Mouse (Mus musculus): ENCODE results near the gene Ppp1r17.
A peak's percentile ranks its signal among the peaks of the same experiment; 100 is the strongest.

The Ppp1r17 gene

DNA sequence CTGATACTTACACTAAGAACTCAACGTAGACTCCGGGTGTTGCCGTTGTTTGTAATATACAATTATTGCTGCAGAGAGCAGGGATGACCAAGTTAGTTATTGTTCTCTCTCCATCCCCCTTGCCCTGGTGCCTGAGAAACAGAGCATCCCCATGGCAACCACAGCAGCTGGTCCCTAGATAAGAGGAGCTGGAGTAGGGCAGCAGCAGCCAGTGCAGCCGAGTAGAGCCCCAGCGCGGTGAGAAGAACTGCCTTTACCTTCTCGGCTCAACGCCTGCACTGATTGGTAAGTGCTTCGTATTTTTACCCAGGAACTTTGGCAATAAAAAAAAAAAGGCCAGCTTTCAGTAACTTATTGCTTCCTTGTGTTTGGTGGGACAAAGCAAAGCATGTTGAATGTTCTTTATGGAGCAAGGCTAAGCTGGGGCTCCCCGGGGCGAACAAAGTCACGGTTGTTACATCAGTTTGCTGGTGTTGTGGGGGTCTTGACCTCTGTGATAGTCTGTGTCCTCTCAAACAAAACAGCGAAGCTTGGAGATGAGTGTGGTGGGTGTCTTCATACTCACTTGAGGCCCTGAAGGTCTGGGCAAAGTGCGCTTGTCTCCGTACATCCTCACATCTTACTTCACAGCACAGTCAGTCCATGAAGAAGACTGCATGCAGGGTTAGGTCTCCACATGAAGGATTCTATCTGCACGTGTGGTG is at the start of gene Ppp1r17:
Gene Ppp1r17 (plus strand): TSS at position 207 of the 704 bp plus-strand sequence.
- DNase-seq (ENCODE audit: low read depth, low spot score): no peak

GRCm38 (mm10) chr6:55972998-55973397 is 44.3 kb upstream of the Ppp1r17 start:
- no peak for DNase-seq (ENCODE audit: low read depth, low spot score)

- DNase-seq (ENCODE audit: low read depth, low spot score): no peak
These were observed 37.5 kb upstream of the Ppp1r17 start for GRCm38 (mm10) chr6:55979766-55980165.

DNA sequence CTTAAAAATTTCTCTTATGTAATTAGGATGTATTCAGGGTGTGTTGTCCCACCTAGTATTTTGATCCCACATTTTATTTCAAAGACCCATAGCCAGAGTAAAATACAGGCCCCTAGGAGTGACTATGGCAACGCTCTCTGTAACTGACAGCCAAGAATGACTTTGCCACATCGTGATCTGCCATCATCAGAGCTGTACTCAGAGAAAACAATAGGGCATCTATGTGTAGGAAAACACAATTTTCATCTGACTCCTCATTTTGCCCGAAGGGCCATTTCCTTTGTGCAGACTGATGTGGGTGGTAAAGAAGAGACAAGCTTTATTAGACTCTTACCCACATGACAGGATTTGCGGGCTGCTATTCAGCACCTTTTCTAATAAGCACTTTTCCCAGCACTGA is 8.6 kb upstream of the Ppp1r17 start:
- DNase-seq (ENCODE audit: low read depth, low spot score): no peak

- no peak for DNase-seq (ENCODE audit: low read depth, low spot score)
These were observed 4.9 kb upstream of the Ppp1r17 start for GRCm38 (mm10) chr6:56012384-56012783.

GRCm38 (mm10) chr6:56019632-56020031 is 2.3 kb downstream of the Ppp1r17 start:
- no peak for DNase-seq (ENCODE audit: low read depth, low spot score)

DNA sequence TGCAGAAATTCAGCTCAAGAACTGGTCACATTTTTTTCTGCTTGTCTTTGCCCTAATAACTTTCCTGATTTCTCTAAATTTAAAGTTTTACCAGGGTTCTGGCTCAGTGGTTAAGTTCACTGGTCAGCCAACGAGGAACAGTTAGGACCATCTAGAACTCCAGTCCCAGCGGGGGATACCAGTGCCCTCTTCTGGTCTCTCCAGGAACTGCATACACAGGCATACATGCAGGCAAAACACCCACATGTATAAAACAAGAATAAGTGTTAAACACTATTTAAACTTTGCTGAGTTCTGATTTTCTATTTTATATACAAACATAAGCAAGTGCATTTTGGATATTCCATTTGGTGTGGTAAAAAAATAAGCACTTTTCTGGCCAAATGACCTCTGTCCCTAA is 8.2 kb downstream of the Ppp1r17 start:
- no peak for DNase-seq (ENCODE audit: low read depth, low spot score)

DNA sequence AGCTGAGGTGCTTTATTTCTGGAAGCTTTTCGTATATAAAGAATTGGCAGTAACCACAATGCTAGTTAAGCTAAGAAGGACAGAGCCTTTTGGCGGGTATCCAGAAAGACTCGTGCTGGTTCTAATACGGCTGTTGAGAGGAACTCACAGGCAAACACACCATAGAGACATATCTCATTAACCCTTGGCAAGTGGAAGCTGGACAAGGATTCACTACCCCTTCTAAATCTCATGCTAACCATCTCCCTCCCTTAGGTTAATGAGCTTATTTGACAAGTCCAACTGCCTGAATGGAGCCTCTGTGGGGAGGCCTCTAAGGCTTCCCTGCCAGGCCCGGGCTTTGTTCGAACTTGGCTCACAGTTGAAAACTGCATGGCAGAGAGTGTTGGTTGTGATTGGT is 10.0 kb downstream of the Ppp1r17 start:
- DNase-seq (ENCODE audit: low read depth, low spot score): no peak

DNA sequence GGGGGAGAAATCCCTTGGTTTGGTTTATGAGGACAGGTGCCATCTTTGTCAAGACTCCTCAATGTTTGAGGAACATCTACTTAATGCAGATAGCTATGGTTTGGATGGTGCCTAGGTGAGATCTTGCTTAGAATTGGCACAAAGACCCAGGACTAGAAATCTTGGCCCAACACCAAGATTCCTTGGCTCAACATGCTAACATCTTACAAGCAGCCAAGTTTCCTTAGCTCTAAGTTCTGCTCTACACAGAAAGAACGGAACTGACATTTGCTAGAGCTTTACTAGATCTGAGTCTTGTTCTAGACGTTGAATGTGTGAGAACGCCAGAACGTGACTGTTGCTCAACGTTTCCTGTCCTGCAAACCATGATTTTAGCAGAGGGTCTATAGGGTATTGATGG is 10.7 kb downstream of the Ppp1r17 start:
- DNase-seq (ENCODE audit: low read depth, low spot score): peak; percentile 4

GRCm38 (mm10) chr6:56029986-56030385 is 12.7 kb downstream of the Ppp1r17 start:
- DNase-seq (ENCODE audit: low read depth, low spot score): no peak

GRCm38 (mm10) chr6:56032231-56032630 is 14.9 kb downstream of the Ppp1r17 start:
- DNase-seq (ENCODE audit: low read depth, low spot score): peak; percentile 13

GRCm38 (mm10) chr6:56035054-56035453 is 17.8 kb downstream of the Ppp1r17 start:
- no peak for DNase-seq (ENCODE audit: low read depth, low spot score)

- no peak for DNase-seq (ENCODE audit: low read depth, low spot score)
These were observed 22.3 kb downstream of the Ppp1r17 start for GRCm38 (mm10) chr6:56039476-56040055.

GRCm38 (mm10) chr6:56044270-56044669 is 27.0 kb downstream of the Ppp1r17 start:
- no peak for DNase-seq (ENCODE audit: low read depth, low spot score)

GRCm38 (mm10) chr6:56044716-56045115 is 27.4 kb downstream of the Ppp1r17 start:
- DNase-seq (ENCODE audit: low read depth, low spot score): no peak

- DNase-seq (ENCODE audit: low read depth, low spot score): no peak
These were observed 31.3 kb downstream of the Ppp1r17 start for GRCm38 (mm10) chr6:56048580-56048979.

DNA sequence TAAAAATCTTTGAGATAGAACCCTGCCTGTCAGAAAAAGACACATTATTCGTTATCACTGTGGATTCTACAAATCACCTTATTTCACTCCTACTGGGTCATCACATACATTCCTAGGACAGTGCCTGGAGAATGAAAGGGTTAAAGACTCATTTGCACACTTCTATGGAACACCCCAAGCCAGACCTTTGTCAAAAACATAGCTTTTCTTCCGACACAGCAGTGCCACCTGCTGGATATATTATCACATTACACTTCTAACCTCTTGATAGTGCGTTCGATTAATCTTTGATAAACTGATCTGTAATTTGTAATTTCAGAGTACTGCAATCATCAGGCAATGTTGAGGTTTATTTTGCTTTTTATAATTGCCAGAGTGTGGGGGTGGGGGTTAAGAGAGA is 31.8 kb downstream of the Ppp1r17 start:
- DNase-seq (ENCODE audit: low read depth, low spot score): no peak

- no peak for DNase-seq (ENCODE audit: low read depth, low spot score)
These were observed 46.4 kb downstream of the Ppp1r17 start for GRCm38 (mm10) chr6:56063736-56064135.

GRCm38 (mm10) chr6:56066632-56067282 is 49.5 kb downstream of the Ppp1r17 start:
- peak; percentile 32 for DNase-seq (ENCODE audit: low read depth, low spot score)

DNA sequence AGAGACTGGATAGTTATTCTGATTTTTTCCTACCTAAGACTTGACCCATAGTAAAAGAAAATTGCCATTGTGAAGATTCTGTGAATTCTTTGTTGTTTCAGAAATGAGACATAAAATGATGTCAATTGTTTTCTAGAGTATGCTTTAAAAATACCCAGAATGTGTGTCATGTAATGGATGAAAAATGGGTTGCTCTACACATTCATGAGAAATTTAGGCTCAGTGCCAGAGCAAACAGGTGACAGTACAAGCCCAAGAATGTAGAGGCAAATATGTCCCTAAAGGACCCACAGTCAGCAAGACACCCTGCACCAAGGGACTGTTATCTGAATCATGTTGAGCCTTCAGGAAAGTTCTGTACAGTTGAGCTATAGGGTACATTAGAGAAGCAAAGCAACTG is 51.2 kb downstream of the Ppp1r17 start:
- DNase-seq (ENCODE audit: low read depth, low spot score): no peak

DNA sequence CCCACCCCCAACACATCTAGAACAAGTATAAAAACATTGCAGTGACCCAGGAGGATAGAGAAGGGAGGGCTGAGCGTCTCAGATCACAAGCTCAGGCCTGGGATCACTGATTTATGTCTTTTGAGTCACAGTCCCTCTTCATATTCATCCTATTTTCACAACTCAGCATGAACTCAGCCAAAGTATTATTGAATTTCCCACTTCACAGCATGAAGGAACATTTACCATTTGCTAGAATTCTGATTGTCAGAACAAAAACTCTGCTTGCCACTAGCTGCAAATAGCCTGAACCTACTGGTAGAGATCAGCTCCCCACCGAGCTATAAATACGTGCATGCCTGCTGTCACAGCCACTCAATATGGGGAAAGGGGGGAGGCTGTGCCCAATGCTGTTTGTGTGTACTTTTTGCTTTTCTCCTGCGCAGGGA is 59.1 kb downstream of the Ppp1r17 start:
- peak; percentile 65 for DNase-seq (ENCODE audit: low read depth, low spot score)

Measured in skeletal muscle tissue, adult 2 months (tissue).